In the genomic region with DNA sequence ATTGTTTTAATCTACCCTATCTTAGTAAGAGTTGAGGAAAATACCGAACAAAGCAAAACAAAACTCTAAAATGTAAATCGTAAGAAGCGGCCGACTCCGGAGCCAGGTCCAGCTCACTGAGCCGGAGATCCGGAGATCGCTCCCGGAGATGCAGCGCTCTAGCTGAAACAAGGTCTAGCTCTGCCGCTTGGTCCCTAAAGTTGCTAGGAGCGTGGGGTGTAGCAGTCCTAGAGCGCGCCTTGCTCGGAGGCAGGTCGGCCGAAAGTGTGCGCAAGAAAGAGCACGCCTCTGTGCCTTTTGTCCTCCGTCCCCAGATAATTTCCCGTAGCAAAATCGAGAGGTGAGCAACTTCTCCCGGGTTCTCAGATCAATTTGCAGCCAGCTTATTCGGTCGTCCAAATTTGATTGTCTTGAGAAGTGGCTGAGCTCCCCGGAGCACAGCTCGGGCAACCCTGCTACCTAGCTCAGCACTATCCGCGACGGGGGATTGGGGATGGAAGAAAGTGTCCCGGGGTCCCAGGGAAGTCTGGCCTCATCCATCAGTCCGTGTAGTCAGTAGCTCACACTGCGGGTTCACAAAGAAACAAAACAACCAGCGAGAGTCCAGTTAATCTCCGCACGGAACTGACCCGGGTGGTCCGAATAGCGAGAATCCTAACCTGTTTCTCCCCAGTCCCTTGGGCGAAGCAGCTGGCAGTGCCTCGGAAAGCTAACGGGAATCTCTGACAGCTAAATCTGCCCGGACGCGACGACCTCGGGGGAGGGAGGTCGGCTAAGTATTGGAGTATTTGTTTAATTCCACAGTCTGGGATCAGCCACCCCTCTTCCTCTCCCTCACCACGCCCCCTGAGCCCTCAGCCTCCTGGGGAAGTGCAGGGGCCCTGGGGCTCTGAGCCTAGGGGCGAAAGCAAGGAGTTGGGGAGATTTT, we compare ENCODE assay signal across 8 mouse cellular contexts. TPM values are rescaled to one million over a fixed set of nuclear protein-coding genes. Genes with fewer than 3 reads are reported as not detected.
DNase-seq lines count a peak whose midpoint lies in the region; ATAC-seq and TF ChIP-seq lines count a peak whose summit lies in the region.

No protein-coding gene starts in this region.

- H3K27ac ChIP-seq in gastrocnemius, adult 2 months = peak overlapping the region; percentile 64

- ATAC-seq in granulocyte monocyte progenitor cell, adult 5-6 weeks (replicated peaks; ENCODE audit: poor library complexity, severe bottlenecking) = peak; percentile 13; the same call in 1 of the 2 replicates
- peak; percentile 29 for ATAC-seq in megakaryocyte progenitor cell, adult 5-6 weeks (replicated peaks; ENCODE audit: poor library complexity)
- no peak for ATAC-seq in cerebellum, adult (ENCODE audit: insufficient number of reproducible peaks, low FRiP score, low TSS enrichment)

- no peak for TF ChIP-seq CTCF in gastrocnemius, adult 2 months (IDR thresholded peaks at IDR 0.05)

- DNase-seq in gastrocnemius, adult 2 months = peak; percentile 39
- DNase-seq in gastrocnemius, postnatal 25 days = no peak
- DNase-seq in ES-CJ7 (ENCODE audit: low read depth, low spot score) = peak; percentile 80
- DNase-seq in ovary, postnatal 36 days (ENCODE audit: low spot score) = no peak
- no peak for DNase-seq in spleen, postnatal 36 days (ENCODE audit: low spot score in 2 of 2)

- intact Hi-C loops in gastrocnemius, adult 2 months (cut with DNase I) = no loop called here

- peak overlapping the region; percentile 77 for H3K4me3 ChIP-seq in gastrocnemius, adult 2 months

RNA-seq across cellular contexts. Expression of gene Tbx15, which starts 0.9 kb away (rescaled TPM):
- total RNA-seq in gastrocnemius, adult 2 months (2021) = 100 to 1,000 TPM; 105 to 145 TPM
- total RNA-seq in gastrocnemius, postnatal 25 days (2021) = 100 to 1,000 TPM; 104 to 122 TPM
- not detected in 2 replicates for total RNA-seq in granulocyte monocyte progenitor cell, adult 5-6 weeks (2014; fragmentation: Nextera tagmentation)
- not detected in 2 replicates for total RNA-seq in granulocyte monocyte progenitor cell, adult 5-6 weeks (2017)
- not detected in 2 replicates for total RNA-seq in megakaryocyte progenitor cell, adult 5-6 weeks (2015)
- 0.07 TPM in 1 of 2 replicates, not detected in the other for total RNA-seq in megakaryocyte progenitor cell, adult 5-6 weeks (2017)

Comparison
In these comparisons a context has a peak if more than half of its experiments do, and no peak if none do; other contexts are left out.
1. DNase-seq: peak in gastrocnemius, adult 2 months (single experiment) and ES-CJ7 (single experiment); none in gastrocnemius, postnatal 25 days (single experiment), ovary, postnatal 36 days (single experiment) and spleen, postnatal 36 days (0 of 2).
2. RNA of gene Tbx15, which starts 0.9 kb away (total RNA-seq): 105 to 145 TPM in gastrocnemius, adult 2 months and 104 to 122 TPM in gastrocnemius, postnatal 25 days; not detected in granulocyte monocyte progenitor cell, adult 5-6 weeks and 0.07 TPM in megakaryocyte progenitor cell, adult 5-6 weeks; every median in the first group is over 10 times any median in the second.